Mouse (Mus musculus) liver (tissue): ENCODE results near the gene Fpr3.
A peak's percentile ranks its signal among the peaks of the same experiment; 100 is the strongest.
"Not testable (repeated sequence)": the region's sequence is repeated elsewhere in the genome, so short reads cannot be mapped to it uniquely, and the experiment has no call there.

Experiments used
- DNase-seq: peaks from one replicate; pipeline ENCODE4 v3.0.0-alpha.2; 2020; ENCODE audit warnings: mixed read lengths

Gene Fpr3

GRCm38 (mm10) chr17:17887774-17888248 lies at the start of gene Fpr3, which contains the start of gene Fpr2:
Fpr3 (plus strand) TSS chr17:17887852.
Fpr2 (plus strand) TSS chr17:17887824.
- DNase-seq: no peak

- DNase-seq: peak; percentile 92
Observed at GRCm38 (mm10) chr17:17837919-17838701, 49.5 kb upstream of the Fpr3 start.

- DNase-seq: no peak
Observed at GRCm38 (mm10) chr17:17839276-17839675, 48.4 kb upstream of the Fpr3 start.

- no peak for DNase-seq
Observed at GRCm38 (mm10) chr17:17840796-17841195, 46.9 kb upstream of the Fpr3 start.

GRCm38 (mm10) chr17:17843534-17844261 lies 44.0 kb upstream of the Fpr3 start:
- DNase-seq: no peak

- DNase-seq: not testable (repeated sequence)
Observed at GRCm38 (mm10) chr17:17844606-17845005, 43.0 kb upstream of the Fpr3 start.

- DNase-seq: no peak
Observed at GRCm38 (mm10) chr17:17845187-17846027, 42.2 kb upstream of the Fpr3 start.

- no peak for DNase-seq
Observed at GRCm38 (mm10) chr17:17848988-17849387, 38.7 kb upstream of the Fpr3 start.

- no peak for DNase-seq
Observed at GRCm38 (mm10) chr17:17849906-17850712, 37.5 kb upstream of the Fpr3 start.

- DNase-seq: no peak
Observed at GRCm38 (mm10) chr17:17855064-17855838, 32.4 kb upstream of the Fpr3 start, which contains the start of gene Has1. Has1 (minus strand) TSS chr17:17855205.

- no peak for DNase-seq
Observed at GRCm38 (mm10) chr17:17856612-17857011, 31.0 kb upstream of the Fpr3 start.

- DNase-seq: no peak
Observed at GRCm38 (mm10) chr17:17857446-17857845, 30.2 kb upstream of the Fpr3 start.

GRCm38 (mm10) chr17:17860110-17860509 lies 27.5 kb upstream of the Fpr3 start:
- no peak for DNase-seq

GRCm38 (mm10) chr17:17862360-17862759 lies 25.3 kb upstream of the Fpr3 start:
- DNase-seq: no peak

GRCm38 (mm10) chr17:17865168-17865567 lies 22.5 kb upstream of the Fpr3 start:
- DNase-seq: no peak

GRCm38 (mm10) chr17:17866801-17867469 lies 20.7 kb upstream of the Fpr3 start:
- DNase-seq: no peak

GRCm38 (mm10) chr17:17870892-17871550 lies 16.6 kb upstream of the Fpr3 start:
- DNase-seq: no peak

GRCm38 (mm10) chr17:17871697-17872096 lies 16.0 kb upstream of the Fpr3 start:
- DNase-seq: no peak

- no peak for DNase-seq
Observed at GRCm38 (mm10) chr17:17879347-17879746, 8.3 kb upstream of the Fpr3 start.

- DNase-seq: no peak
Observed at GRCm38 (mm10) chr17:17882672-17883071, 5.0 kb upstream of the Fpr3 start.
